Mouse (Mus musculus) retina, postnatal 1 day (tissue): Measurements from ENCODE around the gene Sapcd1.
"Not testable (repeated sequence)": the region's sequence is repeated elsewhere in the genome, so short reads cannot be mapped to it uniquely, and the experiment has no call there.

ENCODE experiments used
- DNase-seq: peaks from one replicate; pipeline ENCODE4 v3.0.0-alpha.2; 2012

Sapcd1 gene

DNA sequence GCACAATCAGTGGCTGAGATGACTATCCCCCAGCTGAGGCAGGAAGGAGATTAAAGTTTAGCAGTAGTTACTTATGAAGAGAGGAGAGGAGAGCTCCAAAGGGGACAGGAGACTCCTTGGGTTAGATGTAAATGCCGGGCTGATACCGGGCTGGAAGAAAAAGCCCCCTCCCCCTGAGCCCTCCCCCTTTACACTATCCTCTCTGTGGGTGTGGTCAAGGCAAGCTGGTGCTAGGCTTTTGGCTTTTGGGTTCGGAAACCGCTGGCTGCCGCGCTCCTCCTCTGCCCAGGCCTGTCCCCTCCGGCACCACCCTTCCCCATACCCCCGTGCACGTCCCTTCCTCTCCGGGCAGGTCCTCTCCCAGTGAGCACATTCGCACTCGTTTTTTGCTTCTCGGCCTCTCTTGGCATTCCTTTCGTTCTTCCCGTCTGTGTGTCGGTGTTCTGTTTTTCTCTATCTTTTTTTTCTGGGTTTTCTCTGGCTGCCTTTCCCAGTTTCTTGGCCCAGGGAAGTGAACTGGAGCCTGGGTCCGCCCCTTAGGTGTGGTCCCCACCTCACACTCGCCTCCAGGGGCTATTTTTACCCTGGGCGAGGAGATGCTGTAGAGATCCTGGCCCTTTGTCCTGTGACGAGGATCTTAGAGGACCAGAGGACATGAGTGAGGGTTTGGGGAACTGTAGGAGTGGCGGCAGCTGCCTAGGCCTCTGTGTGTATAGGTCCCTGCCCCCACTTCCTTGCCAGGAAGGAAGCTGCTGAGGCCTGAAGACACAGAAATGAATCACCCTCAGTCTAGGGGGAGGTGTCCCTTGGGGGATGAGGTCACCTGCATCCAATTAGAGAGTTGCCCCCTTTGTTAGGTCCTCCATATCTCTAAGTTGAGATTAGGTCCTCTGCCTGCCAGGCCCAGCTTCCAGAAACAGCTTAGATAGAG lies 23.6 kb upstream of the Sapcd1 start:
- DNase-seq, result peak; percentile 82

DNA sequence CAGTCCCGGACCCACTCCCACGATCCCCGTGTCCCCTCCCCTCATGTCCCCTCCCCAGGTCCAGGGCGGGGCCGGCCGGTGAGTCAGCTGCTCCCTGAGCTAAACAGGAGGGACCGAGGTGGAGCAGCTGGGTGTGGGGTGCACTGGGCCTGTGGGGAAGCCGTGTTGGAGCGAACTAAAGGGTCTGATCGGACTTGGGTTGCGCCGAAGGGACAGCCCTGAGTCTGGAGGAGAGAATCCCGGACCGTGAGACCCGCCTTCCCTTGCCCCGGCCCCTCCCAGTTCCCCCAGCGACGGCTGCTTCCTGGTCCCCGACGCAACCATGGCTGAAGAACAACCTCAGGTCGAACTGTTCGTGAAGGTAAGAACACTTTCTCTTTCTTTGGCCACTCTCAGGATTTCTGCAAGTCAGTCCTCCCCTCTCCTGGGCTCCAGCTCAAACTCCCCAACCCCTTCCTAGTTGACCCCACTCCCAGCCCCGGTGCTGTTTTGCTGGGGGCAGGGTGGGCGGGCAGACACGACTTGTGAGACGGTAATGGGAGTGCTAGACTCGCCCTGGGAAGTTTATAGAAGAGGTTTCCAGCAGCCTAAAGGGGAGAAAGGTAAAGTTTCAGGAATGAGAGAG lies 22.4 kb upstream of the Sapcd1 start:
- DNase-seq, result peak; percentile 69

DNA sequence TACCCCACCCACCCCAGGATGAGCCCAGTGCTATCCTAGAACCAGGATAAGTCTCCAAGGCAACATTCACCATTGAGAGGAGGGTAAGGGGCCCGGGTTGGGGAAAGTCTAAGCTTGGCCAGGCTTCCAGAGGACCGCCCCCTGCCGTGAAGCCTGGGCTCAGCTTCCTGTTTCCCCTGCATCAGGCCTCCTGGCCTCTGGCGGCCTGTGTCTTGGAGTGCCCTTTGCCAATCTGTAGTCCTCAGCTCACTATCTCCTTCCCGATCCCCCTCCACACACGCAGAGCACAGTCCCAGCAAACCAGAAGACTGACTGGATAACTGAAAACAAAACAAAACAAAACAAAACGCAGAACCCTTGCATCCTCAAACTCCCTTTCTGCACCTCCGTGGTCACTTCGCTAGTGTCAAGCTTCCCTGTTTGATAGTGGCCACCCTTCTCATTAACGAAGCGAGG lies 21.8 kb upstream of the Sapcd1 start, which contains the start of gene Clic1:
TSS of gene Clic1 (plus strand) at position 406 of the 456 bp plus-strand sequence.
- DNase-seq, result peak; percentile 93

DNA sequence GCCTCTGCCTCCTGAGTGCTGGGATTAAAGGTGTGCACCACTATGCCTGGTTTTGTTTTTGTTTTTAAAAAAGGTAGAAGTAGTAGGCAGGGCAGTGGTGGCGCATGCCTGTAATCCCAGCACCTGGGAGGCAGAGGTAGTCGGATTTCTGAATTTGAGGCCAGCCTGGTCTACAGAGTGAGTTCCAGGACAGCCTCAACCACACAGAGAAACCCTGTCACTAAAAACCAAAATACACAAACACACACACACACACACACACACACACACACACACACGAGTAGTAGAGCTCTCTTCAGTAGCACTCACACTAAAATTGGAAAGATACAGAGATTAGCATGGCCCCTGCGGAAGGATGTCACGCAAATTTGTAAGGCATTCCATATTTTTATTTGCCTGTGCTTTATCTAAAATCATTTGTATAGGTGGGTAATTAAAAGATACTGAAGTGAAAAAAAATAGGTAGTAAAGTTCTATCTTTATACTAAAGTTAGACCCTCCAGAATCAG lies 21.2 kb upstream of the Sapcd1 start:
- DNase-seq, result no peak

DNA sequence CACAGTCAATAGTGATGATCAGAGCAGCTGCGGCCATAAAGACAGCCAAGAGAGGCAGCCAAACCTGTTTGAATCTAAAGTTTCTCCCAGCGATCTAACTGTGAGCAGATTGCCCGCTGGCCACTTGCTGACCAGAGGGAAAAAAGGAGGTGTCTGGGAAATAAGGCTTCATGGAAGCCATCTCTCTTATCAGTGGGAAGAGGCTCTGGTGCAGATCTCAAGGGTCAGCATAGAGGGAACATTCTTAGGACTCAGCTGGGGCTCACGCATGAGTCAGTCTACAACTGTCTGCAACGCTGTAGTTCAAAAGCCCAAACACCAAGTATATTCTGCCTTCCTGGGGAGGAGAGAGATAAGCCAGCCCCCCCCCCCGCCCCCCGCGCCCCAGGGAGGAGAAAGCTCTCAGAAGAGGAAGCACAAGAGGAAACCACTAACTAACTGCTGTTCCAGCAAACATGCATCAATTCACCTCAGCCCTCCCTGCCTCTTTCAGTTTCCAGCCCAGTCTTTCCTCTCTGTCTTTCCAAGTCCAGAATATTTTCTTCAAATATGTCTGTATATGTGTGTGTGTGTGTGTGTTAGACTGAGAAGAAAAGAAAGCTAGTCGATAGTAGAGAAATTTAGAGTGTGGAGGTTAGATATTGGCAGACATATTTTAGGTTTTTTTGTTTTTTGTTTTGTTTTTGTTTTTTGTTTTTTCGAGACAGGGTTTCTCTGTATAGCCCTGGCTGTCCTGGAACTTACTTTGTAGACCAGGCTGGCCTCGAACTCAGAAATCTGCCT lies 20.5 kb upstream of the Sapcd1 start:
- no peak for DNase-seq

DNA sequence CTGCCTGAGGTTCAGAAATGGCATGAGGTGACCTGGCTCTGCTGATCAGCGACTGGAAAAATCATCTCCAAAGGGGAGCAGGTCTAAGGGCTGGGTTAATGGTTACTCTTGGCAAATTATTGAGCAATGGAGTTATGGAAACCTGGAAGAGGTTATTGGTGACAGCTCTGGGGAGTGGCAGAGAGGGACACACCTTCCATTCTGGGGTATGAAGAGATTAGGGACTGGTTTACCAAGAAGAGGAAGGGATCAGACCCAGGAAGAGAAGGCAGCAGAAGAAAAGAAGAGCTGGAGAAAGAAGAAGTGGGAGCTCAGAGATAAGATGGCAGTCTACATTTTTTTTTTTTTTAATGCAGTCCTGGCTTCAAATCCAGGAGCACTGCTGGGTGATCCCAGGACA lies 19.9 kb upstream of the Sapcd1 start:
- DNase-seq, result no peak

DNA sequence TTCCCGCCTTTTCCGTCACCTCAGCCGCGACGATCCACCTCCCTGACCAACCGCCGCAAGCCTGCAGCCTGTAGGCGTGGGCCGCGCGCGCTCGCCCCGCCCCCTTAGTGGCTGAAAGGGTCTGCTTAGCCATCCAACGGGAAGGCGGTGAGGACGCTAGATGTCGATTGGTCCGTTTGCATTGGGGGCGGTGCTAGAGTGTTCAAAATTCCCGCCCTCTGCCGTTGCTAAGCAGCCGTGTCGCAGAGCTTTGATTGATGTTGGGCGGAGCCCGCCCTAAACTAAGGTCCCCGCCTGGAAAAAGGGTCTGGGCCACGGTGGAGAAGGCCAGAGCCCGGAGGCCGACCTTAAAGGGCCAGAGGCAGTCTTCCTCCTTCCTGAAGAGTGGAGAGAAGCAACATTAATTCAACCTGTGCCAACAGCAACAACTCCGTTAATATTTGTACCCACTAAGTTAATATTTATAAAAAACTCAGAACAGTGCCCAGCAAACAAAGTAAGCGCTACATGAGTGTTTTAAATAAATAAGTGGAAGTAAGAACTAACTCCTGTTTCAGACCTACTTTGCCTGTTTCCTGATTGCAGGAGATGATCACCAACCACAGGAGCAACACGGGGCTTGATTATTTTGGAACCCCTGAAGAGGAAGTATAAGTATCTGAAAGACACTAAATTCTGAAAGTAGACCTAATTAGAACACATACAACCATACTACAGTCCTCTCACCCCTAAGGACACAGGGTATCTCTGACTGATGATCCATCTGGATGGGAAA lies 19.1 kb upstream of the Sapcd1 start, which contains the start of gene Msh5:
TSS of gene Msh5 (minus strand) at position 65 of the 775 bp plus-strand sequence.
- DNase-seq, result peak; percentile 100

DNA sequence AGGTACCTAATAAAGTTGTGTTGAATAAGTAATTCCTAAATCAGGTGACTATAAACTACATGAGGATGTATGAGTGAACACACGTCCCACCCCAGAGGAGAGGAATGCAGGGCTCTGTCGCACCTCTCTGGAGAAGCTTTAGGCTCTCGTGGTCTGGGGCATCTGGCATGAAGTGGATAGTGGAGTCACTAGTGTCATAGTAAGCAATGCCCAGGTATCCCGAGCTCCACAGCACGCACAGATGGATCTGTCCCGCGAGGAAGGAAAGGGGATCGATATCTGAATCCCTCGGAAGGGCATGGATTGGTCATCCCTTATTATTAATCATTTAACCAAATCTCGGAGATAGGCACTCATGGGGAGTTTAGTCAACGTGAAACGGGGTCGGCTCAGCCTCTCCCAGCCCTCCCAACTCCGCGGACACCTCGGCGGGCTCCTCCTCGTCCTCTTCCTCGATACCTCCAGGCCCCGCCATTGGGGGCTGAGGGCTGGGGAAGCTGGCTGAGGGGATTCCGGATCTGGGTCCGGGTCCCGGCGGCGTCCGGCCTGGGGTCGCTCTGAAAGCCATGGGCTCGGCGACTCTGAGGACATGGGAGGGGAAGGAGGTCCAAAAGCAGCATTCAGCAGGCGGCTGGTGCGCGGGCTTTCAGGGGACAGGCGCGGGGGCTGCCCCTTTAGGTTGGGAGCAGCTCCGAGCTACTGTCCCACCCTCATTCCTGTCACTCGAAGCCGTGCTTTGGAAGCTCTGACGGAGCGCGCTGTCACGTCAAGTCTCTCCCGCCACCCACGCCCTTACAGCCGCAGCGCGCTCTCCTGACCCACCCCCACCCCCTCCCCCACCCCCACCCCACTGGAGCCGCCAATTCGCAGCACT lies 18.2 kb upstream of the Sapcd1 start:
- DNase-seq, result no peak

DNA sequence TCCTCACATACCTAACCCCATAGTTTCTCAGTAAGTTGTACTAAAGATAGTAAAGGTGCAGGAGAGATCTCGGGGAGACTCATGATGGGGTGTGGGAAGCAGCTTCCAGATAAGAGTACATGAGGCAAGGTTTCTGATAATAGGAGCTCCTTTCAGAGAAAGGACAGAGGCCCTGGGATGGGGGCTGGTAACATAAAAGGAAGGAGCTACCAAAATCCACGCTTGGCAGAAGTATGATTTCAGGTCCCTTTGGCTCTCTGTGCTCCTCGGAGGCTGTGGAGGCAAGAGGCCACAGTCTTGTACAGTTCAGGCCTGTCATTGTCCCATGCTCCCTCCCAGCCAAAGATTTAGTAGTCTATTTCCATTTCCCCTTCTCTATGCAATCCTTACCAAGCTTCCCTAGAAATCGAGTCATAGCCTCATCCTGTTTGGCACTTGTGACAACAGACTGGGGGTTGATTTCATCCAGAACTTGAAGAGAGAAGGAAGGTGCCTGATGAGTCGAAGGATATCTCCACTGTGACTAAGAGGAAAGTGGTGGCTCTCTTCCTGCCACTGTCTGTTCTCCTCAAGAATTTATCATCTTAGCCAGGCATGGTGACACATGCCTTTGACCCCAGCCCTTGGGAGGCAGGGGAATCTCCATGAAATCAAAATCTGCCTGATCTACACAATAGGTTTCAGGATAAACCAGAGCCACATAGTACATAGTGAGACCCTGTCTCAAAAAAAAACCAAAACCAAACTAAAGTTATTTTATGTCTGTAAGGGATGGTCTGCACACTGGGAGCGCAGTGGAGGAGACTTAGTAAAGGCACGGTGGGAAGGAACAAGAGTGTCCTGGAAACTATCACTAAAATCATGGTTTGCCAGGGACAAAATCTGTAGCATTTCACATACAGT lies 17.3 kb upstream of the Sapcd1 start:
- DNase-seq, result no peak

DNA sequence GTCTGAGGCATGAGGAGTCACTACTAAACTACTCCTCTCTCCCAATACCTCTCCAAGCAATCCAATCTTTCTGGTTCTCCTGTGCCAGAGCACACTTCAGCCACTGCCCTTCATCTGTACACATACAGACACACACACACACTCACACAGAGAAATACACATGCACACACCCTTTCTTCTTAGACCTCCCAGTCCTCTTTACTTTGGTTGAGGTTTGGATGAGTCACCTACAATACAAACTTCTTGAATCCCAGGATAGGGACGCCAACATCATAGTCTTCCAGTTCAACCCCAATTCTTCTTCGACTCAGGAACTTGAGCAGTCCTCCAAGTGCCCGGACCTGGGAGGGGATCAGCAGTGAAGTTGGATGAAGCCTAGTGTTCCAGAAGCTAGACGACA lies 16.0 kb upstream of the Sapcd1 start:
- DNase-seq, result no peak

DNA sequence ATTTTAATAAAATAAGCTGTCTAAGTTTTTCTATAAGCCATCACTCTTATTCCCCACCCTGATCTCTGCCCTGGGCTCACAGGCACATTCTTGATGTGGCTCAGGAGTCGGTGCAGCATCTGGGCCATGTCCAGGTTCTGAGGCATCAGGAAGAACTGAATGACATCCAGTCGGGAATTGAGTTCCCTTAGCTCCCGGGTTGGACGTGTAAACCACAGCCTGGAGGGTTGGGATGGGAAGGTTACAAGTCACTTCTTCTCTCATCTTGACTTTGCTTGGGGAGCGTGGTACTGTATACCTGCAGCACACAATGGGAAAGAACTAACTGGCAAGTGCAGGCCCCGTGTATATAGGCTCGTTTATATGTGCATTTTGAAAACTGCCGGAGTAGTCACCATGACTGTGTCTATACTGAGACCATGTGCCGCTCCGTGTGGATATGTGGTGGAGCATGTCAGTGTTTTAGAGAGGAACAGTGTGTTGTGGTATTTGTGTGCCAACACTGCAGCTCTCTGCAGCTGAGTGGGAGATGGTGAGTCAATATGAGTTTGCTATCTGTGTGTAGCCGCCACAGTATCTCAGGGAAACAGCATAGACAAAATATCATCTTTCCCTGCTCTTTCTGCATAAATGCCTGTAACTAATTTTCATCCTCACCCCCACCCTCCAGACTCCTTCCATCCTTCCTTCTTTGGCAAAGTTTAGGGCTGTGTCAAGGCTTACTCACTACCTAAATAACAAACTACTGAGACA lies 11.5 kb upstream of the Sapcd1 start:
- DNase-seq, result no peak

DNA sequence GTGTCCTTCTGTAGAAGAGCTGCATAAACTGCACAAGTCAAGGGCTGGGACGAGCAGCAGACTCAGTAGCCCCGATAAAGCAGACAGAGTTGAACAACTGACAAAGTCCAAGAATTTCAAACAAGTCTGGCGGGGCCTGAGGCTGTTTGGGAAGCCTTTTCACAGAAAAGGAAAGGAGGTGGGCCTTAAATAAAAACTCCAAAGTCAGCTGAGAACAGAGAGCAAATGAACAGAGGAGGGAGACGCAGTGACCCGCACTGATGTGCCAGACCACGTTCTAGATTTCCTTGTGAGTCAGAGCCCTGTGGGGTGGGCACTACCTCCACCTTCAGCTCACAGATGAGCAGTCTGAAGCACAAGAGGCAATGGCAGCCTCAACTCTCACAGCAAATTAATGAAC lies 7.1 kb upstream of the Sapcd1 start:
- DNase-seq, result no peak

DNA sequence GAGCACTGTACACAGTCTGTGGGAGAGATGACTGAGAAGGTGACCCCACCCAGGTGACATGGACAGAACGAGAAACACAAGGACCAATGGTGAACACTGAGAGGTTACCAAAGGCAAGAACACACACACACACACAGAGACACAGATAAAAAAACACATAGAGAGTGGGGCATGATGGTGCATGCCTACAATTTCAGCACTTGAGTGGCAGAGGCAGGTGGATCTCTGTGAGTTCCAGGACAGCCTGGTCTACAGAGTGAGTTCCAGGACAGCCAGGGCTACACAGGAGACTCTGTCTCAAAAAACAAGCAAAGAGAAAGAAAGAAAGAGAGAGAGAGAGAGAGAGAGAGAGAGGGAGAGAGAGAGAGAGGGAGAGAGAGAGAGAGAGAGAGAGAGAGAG lies 5.9 kb upstream of the Sapcd1 start:
- not testable (repeated sequence) for DNase-seq

DNA sequence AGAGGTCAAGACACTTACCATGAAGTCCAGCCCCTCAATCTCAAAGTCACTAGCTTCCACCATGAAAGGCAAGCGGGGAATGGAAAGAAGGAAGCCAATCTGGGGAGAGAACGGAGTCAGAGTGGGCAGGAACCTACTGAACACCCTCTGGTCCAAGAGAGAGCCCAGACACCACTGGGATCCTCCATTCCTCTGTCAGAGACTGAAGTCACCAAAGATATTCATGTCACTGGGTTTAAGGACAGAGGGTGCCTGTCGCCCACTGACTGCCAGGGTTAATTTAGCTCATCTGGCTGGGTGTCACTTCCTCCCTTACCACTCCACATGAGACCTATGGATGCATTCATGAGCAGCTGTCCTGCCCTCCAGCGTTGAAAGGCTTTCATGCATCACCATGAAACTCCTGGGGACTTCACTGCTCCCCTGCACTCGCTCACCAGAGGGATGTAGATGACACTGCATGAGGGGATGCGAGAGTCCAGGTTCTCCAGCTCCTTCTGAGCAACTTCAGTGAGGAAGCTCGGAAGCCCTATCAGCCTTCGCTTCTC lies 4.6 kb upstream of the Sapcd1 start:
- DNase-seq, result peak; percentile 52

DNA sequence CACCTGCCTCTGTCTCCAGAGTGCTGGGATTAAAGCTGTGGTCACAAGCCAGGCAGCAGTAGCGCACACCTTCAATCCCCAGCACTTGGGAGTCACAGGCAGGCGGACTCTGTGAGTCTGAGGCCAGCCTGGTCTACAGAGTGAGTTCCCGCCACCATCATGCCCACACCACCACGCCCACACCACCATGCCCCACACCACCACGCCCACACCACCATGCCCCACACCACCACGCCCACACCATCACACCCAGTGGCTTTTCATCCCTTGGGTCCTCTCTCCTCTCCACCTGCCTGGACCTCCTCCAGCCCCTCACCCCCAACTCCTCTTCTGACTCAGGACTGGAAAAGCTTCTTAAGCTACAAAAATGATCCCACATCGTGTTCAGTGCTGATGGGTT lies 4.1 kb upstream of the Sapcd1 start:
- no peak for DNase-seq

DNA sequence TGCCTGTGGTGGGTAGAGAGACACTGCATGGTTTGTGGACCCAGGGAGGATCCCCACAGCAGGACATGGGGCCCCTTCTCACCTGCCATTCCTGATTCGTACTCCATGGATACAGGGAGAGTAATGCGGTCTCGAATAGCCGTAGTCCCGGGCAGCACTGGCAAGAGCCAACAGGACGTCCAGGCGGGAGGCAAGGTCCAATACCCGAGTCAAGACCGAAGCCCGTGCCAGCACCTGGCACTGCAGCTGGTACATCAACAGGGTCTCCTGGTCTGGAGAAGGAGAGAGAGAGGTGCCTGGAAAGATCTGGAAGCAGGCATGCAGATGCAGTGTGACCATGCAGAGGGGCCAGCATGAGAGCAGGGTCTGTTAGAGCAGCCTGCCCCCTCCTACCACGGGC lies 3.5 kb upstream of the Sapcd1 start:
- no peak for DNase-seq

DNA sequence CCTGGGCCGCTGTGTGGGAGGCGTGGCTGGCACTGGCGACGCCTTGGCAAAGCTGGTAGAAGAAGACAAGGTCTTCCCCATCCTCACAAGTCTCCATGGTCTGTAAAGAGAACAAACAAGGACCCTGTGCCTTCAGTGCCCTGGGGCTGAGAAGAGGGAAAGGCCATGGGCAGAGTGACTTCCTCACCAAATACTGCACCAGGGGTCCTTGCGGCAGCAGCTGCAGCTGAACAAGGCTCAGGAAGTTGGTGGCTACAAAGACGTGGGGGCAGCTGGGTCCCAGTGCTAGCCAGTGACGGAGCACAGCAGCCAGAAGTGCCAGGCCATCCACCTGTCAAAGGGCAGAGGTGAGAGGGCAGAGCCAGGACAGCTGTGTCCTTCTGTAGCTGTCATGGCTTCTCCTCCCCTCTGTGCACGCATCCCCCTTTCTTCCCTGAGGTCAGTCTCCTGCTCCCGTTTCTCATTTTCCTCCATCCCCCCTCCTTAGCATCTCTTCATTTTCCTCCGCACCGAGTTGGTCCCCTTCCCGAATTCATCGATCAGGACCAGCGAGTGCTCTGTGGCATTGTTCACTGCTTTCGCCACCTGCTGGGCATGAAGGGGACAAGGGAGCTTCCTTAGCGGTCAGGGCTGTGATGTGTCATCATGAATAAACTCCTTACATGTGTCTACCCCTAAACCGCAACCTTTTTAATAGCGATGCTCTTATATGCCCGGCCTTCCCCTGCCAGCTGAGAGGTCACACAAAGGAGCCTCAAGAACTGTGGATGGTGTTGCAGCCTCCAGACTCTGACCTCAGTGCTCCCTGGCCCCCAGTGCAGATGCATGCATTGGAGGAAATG lies 2.1 kb upstream of the Sapcd1 start:
- peak; percentile 75 for DNase-seq

DNA sequence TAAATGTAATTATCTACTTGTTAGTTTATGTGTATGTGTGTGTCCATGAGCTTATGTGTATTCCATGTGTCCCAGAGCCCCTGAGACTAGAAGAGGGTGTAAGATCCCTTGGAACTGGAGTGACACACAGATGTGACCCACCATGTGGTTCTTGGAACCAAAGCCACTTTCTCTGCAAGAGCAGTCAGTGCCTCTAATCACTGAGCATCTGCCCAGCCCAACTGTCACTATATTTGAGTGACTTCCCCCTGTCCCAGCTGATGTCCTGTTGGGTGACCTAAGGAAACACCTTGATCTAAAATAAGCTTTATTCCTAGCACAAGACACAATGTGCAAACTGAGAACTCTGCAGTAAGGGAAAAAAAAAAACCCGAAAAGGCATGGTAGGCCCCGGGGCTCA lies 499 bp upstream of the Sapcd1 start:
- no peak for DNase-seq
